Mouse (Mus musculus) retina, embryonic 14.5 days (tissue): ENCODE data around the gene Oosp1.

Experiments used
- DNase-seq: peaks from one replicate; pipeline ENCODE4 v3.0.0-alpha.2; 2015; ENCODE audit warnings: low spot score

Oosp1 gene

GRCm38 (mm10) chr19:11617983-11618382 lies 73.0 kb downstream of the Oosp1 start:
- no peak for DNase-seq
